Mouse (Mus musculus): ENCODE measurements around the gene Ipo11. TPM values are rescaled to one million over a fixed set of nuclear protein-coding genes. Genes with fewer than 3 reads are reported as not detected.
"Not testable (repeated sequence)": the region's sequence is repeated elsewhere in the genome, so short reads cannot be mapped to it uniquely, and the experiment has no call there.

The Ipo11 gene
- polyA plus RNA-seq, 1 experiment from 2014 or later, result 51.4 TPM

GRCm38 (mm10) chr13:106945518-106945917 is 8.8 kb upstream of the Ipo11 start:
- WGBS, result 78% methylated on average over 9 of the region's 9 CpGs
- Histone ChIP-seq H3K4me1 (ENCODE audit: control insufficient read depth, insufficient read depth, low read length) (peaks cover 11% of the 10 kb centered on the region; the same call in 1 of the 2 replicates), H3K27me3 (replicated peaks; ENCODE audit: control insufficient read depth, insufficient read depth, low read length) (no peaks in the 10 kb centered on the region)

GRCm38 (mm10) chr13:106942721-106943120 is 6.0 kb upstream of the Ipo11 start:
- Histone ChIP-seq H3K27me3 (replicated peaks; ENCODE audit: control insufficient read depth, insufficient read depth, low read length) (no peaks in the 10 kb centered on the region), H3K4me3 (ENCODE audit: low read depth, low read length) (no peak overlapping the region), H3K4me1 (ENCODE audit: control insufficient read depth, insufficient read depth, low read length) (peaks cover 2% of the 10 kb centered on the region; the same call in 1 of the 2 replicates), H3K9me3 (ENCODE audit: control insufficient read depth, low read length) (no peaks in the 10 kb centered on the region), H3K9ac (ENCODE audit: low read depth, low read length) (no peak overlapping the region), H3K36me3 (ENCODE audit: control insufficient read depth, insufficient read depth, low read length) (no peaks in the 10 kb centered on the region), H3K27ac (replicated peaks; ENCODE audit: low read depth, low read length) (no peak overlapping the region), H3K4me2 (ENCODE audit: low read depth, low read length) (no peak overlapping the region)
- ATAC-seq (ENCODE audit: low read depth), result no peak
- 86% methylated on average over 1 of the region's 1 CpGs for WGBS
- DNase-seq (ENCODE audit: low spot score), result no peak

More at GRCm38 (mm10) chr13:106945518-106945917, 8.8 kb upstream of the Ipo11 start:
- no peak for DNase-seq (ENCODE audit: low spot score)
- Histone ChIP-seq H3K4me2 (ENCODE audit: low read depth, low read length) (no peak overlapping the region), H3K36me3 (ENCODE audit: control insufficient read depth, insufficient read depth, low read length) (peaks cover 17% of the 10 kb centered on the region; the same call in 1 of the 2 replicates), H3K4me3 (ENCODE audit: low read depth, low read length) (no peak overlapping the region), H3K9me3 (ENCODE audit: control insufficient read depth, low read length) (no peaks in the 10 kb centered on the region), H3K9ac (ENCODE audit: low read depth, low read length) (no peak overlapping the region), H3K27ac (replicated peaks; ENCODE audit: low read depth, low read length) (no peak overlapping the region)
- ATAC-seq (ENCODE audit: low read depth), result no peak

- Histone ChIP-seq H3K27ac (replicated peaks; ENCODE audit: low read depth, low read length) (no peak overlapping the region), H3K4me3 (ENCODE audit: low read depth, low read length) (0 out of 2 replicates have a peak overlapping the region, but pooled peaks have one; percentile 17), H3K4me1 (ENCODE audit: control insufficient read depth, insufficient read depth, low read length) (no peaks in the 10 kb centered on the region), H3K27me3 (replicated peaks; ENCODE audit: control insufficient read depth, insufficient read depth, low read length) (no peaks in the 10 kb centered on the region), H3K9me3 (ENCODE audit: control insufficient read depth, low read length) (no peaks in the 10 kb centered on the region), H3K4me2 (ENCODE audit: low read depth, low read length) (peak overlapping the region; percentile 30; the same call in 1 of the 2 replicates), H3K36me3 (ENCODE audit: control insufficient read depth, insufficient read depth, low read length) (no peaks in the 10 kb centered on the region), H3K9ac (ENCODE audit: low read depth, low read length) (no peak overlapping the region)
- peak; percentile 25; the same call in 1 of the 2 replicates for ATAC-seq (ENCODE audit: low read depth)
- 24% methylated on average over 7 of the region's 7 CpGs for WGBS
- peak; percentile 71 for DNase-seq (ENCODE audit: low spot score)
Observed at GRCm38 (mm10) chr13:106941211-106941976, 4.6 kb upstream of the Ipo11 start.

- no peak for ATAC-seq (ENCODE audit: low read depth)
Observed at GRCm38 (mm10) chr13:106937138-106937472, 347 bp upstream of the Ipo11 start.

GRCm38 (mm10) chr13:106935871-106936255 is 895 bp downstream of the Ipo11 start:
- Histone ChIP-seq H3K9me3 (ENCODE audit: control insufficient read depth, low read length) (no peaks in the 10 kb centered on the region), H3K27ac (replicated peaks; ENCODE audit: low read depth, low read length) (peak overlapping the region; percentile 87), H3K4me3 (ENCODE audit: low read depth, low read length) (peak overlapping the region; percentile 99), H3K4me1 (ENCODE audit: control insufficient read depth, insufficient read depth, low read length) (peaks cover 6% of the 10 kb centered on the region; the same call in 1 of the 2 replicates), H3K36me3 (ENCODE audit: control insufficient read depth, insufficient read depth, low read length) (no peaks in the 10 kb centered on the region), H3K27me3 (replicated peaks; ENCODE audit: control insufficient read depth, insufficient read depth, low read length) (no peaks in the 10 kb centered on the region), H3K4me2 (ENCODE audit: low read depth, low read length) (peak overlapping the region; percentile 68), H3K9ac (ENCODE audit: low read depth, low read length) (peak overlapping the region; percentile 86)
- WGBS, result 9% methylated on average over 9 of the region's 9 CpGs
- ATAC-seq (ENCODE audit: low read depth) (no peak), DNase-seq (ENCODE audit: low spot score) (no peak)

More at GRCm38 (mm10) chr13:106937138-106937472, 347 bp upstream of the Ipo11 start:
- Histone ChIP-seq H3K4me3 (ENCODE audit: low read depth, low read length) (peak overlapping the region; percentile 99), H3K9me3 (ENCODE audit: control insufficient read depth, low read length) (no peaks in the 10 kb centered on the region), H3K27ac (replicated peaks; ENCODE audit: low read depth, low read length) (no peak overlapping the region), H3K9ac (ENCODE audit: low read depth, low read length) (peak overlapping the region; percentile 86; the same call in 1 of the 2 replicates), H3K27me3 (replicated peaks; ENCODE audit: control insufficient read depth, insufficient read depth, low read length) (no peaks in the 10 kb centered on the region), H3K4me1 (ENCODE audit: control insufficient read depth, insufficient read depth, low read length) (peaks cover 6% of the 10 kb centered on the region; the same call in 1 of the 2 replicates), H3K36me3 (ENCODE audit: control insufficient read depth, insufficient read depth, low read length) (no peaks in the 10 kb centered on the region), H3K4me2 (ENCODE audit: low read depth, low read length) (peak overlapping the region; percentile 68)
- DNase-seq (ENCODE audit: low spot score), result no peak
- WGBS, result 25% methylated on average over 7 of the region's 7 CpGs

GRCm38 (mm10) chr13:106929201-106929600 is 7.6 kb downstream of the Ipo11 start:
- H3K4me2 ChIP-seq (ENCODE audit: low read depth, low read length), result no peak overlapping the region
- ATAC-seq (ENCODE audit: low read depth), result no peak
- H3K27me3 ChIP-seq (replicated peaks; ENCODE audit: control insufficient read depth, insufficient read depth, low read length), result no peaks in the 10 kb centered on the region
- H3K27ac ChIP-seq (replicated peaks; ENCODE audit: low read depth, low read length), result no peak overlapping the region
- peaks cover 7% of the 10 kb centered on the region; the same call in 1 of the 2 replicates for H3K9me3 ChIP-seq (ENCODE audit: control insufficient read depth, low read length)
- peaks cover 26% of the 10 kb centered on the region for H3K36me3 ChIP-seq (ENCODE audit: control insufficient read depth, insufficient read depth, low read length)
- H3K4me1 ChIP-seq (ENCODE audit: control insufficient read depth, insufficient read depth, low read length), result no peaks in the 10 kb centered on the region
- DNase-seq (ENCODE audit: low spot score), result no peak
- H3K4me3 ChIP-seq (ENCODE audit: low read depth, low read length), result no peak overlapping the region
- WGBS, result 89% methylated on average over 2 of the region's 2 CpGs
- H3K9ac ChIP-seq (ENCODE audit: low read depth, low read length), result no peak overlapping the region

GRCm38 (mm10) chr13:106928296-106928695 is 8.5 kb downstream of the Ipo11 start:
- DNase-seq (ENCODE audit: low spot score), result no peak
- Histone ChIP-seq H3K36me3 (ENCODE audit: control insufficient read depth, insufficient read depth, low read length) (peaks cover 30% of the 10 kb centered on the region), H3K4me1 (ENCODE audit: control insufficient read depth, insufficient read depth, low read length) (no peaks in the 10 kb centered on the region), H3K4me2 (ENCODE audit: low read depth, low read length) (no peak overlapping the region), H3K9me3 (ENCODE audit: control insufficient read depth, low read length) (peaks cover 7% of the 10 kb centered on the region; the same call in 1 of the 2 replicates), H3K27me3 (replicated peaks; ENCODE audit: control insufficient read depth, insufficient read depth, low read length) (no peaks in the 10 kb centered on the region), H3K27ac (replicated peaks; ENCODE audit: low read depth, low read length) (no peak overlapping the region), H3K9ac (ENCODE audit: low read depth, low read length) (no peak overlapping the region), H3K4me3 (ENCODE audit: low read depth, low read length) (no peak overlapping the region)
- ATAC-seq (ENCODE audit: low read depth), result no peak
- WGBS, result 94% methylated on average over 4 of the region's 4 CpGs

GRCm38 (mm10) chr13:106925921-106926320 is 10.8 kb downstream of the Ipo11 start:
- H3K27me3 ChIP-seq (replicated peaks; ENCODE audit: control insufficient read depth, insufficient read depth, low read length); DNase-seq (ENCODE audit: low spot score); H3K4me3 ChIP-seq (ENCODE audit: low read depth, low read length); H3K9ac ChIP-seq (ENCODE audit: low read depth, low read length); H3K27ac ChIP-seq (replicated peaks; ENCODE audit: low read depth, low read length); H3K9me3 ChIP-seq (ENCODE audit: control insufficient read depth, low read length); H3K4me2 ChIP-seq (ENCODE audit: low read depth, low read length); H3K4me1 ChIP-seq (ENCODE audit: control insufficient read depth, insufficient read depth, low read length); ATAC-seq (ENCODE audit: low read depth): not testable (repeated sequence)
- 95% methylated on average over 3 of the region's 3 CpGs for WGBS
- H3K36me3 ChIP-seq (ENCODE audit: control insufficient read depth, insufficient read depth, low read length), result peaks cover 40% of the 10 kb centered on the region

All from embryonic facial prominence, embryonic 14.5 days (tissue).